ENCODE assay signal across 9 mouse cellular contexts in the genomic region with DNA sequence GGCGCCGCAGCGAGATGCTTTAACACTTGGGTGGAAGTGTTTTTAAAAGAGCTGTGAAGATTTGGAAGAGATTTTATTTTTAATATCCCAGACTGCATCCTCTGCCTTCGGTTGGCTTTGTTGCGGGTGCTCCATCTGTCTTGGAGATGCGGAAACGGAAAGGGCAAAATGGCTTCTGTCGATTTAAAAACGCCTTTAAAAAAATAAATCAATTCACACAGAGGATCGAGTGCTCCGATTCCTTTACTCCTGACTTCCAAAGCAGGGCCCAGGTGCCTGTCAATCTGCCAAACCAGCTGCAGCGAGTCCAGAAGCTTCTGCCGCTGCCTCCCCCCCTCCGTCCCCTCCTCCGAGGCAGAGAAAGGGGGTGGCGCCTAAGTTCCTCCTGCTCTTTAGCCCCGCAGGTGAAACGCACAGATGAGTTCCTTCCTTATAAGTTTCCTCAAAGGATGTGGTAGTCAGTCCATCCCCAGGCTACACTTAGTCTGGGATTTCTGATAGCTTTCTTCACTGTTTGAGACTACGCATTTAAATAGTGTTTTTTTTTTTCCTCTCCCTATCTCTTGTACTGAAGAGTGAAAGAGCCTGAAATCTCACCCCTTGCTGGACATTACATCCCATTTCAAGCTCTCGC. TPM values are rescaled to one million over a fixed set of nuclear protein-coding genes. Genes with fewer than 3 reads are reported as not detected.
DNase-seq lines count a peak whose midpoint lies in the region; ATAC-seq lines count a peak whose summit lies in the region.
"Had no signal": no experiment of that assay in that cellular context is flagged by ENCODE, and none has a peak within 500 bp of the region (broad histone marks: within the 10 kb centered on the region; RNA-seq: fewer than 3 reads in every experiment).

No protein-coding gene starts in this region.

- H3K4me3 ChIP-seq in heart, embryonic 11.5 days (ENCODE audit: low read depth, low read length), result no peak overlapping the region
- H3K4me3 ChIP-seq in midbrain, embryonic 13.5 days (replicated peaks), result no peak overlapping the region; the same call in 1 of the 2 replicates
- no peak overlapping the region for H3K4me3 ChIP-seq in midbrain, embryonic 10.5 days

- intact Hi-C loops in gastrocnemius, postnatal 14 days (cut with DNase I; ENCODE audit: low total_unique reads), result no loop called here

- H3K36me3 ChIP-seq in heart, embryonic 11.5 days (ENCODE audit: control insufficient read depth, insufficient read depth, low read length), result no peaks in the 10 kb centered on the region
- H3K36me3 ChIP-seq in midbrain, embryonic 13.5 days, result no peaks in the 10 kb centered on the region
- no peaks in the 10 kb centered on the region for H3K36me3 ChIP-seq in midbrain, embryonic 10.5 days

- 50% methylated on average over 20 of the region's 20 CpGs for WGBS in heart, embryonic 11.5 days (ENCODE audit: insufficient replicate concordance)
- WGBS in midbrain, embryonic 13.5 days, result 44% methylated on average over 20 of the region's 20 CpGs
- WGBS in midbrain, embryonic 10.5 days, result 58% methylated on average over 20 of the region's 20 CpGs

- H3K4me2 ChIP-seq in heart, embryonic 11.5 days, result peak overlapping the region; percentile 51
- H3K4me2 ChIP-seq in midbrain, embryonic 13.5 days (replicated peaks), result peak overlapping the region; percentile 27

- H3K9ac ChIP-seq in heart, embryonic 11.5 days (ENCODE audit: low read depth, low read length), result 0 out of 2 replicates have a peak overlapping the region, but pooled peaks have one; percentile 4
- 0 out of 2 replicates have a peak overlapping the region, but pooled peaks have one; percentile 40 for H3K9ac ChIP-seq in midbrain, embryonic 13.5 days (replicated peaks)

- DNase-seq in heart, adult 8-10 months (ENCODE audit: low spot score), result no peak
- DNase-seq in midbrain, embryonic 10.5 days (ENCODE audit: low spot score), result no peak
- DNase-seq in gastrocnemius, postnatal 14 days, result peak; percentile 62
- peak; percentile 32 for DNase-seq in lung, postnatal 10 days
- peak; percentile 47 to 62 for DNase-seq in thymus, postnatal 36 days
- no peak for DNase-seq in adrenal gland, postnatal 14 days

- no peaks in the 10 kb centered on the region for H3K9me3 ChIP-seq in heart, embryonic 11.5 days (replicated peaks; ENCODE audit: control insufficient read depth, low read length)
- H3K9me3 ChIP-seq in midbrain, embryonic 13.5 days, result no peaks in the 10 kb centered on the region
- no peaks in the 10 kb centered on the region for H3K9me3 ChIP-seq in midbrain, embryonic 10.5 days (replicated peaks)

- H3K27ac ChIP-seq in heart, embryonic 11.5 days (ENCODE audit: low read depth, low read length), result no peak overlapping the region
- peak overlapping the region; percentile 67 for H3K27ac ChIP-seq in midbrain, embryonic 13.5 days
- no peak overlapping the region for H3K27ac ChIP-seq in midbrain, embryonic 10.5 days (replicated peaks)

- ATAC-seq in heart, embryonic 11.5 days (replicated peaks; ENCODE audit: insufficient number of reproducible peaks, low FRiP score, low TSS enrichment), result no peak
- ATAC-seq in midbrain, embryonic 13.5 days, result 0 out of 2 replicates have a peak, but pooled peaks have one; percentile 20

- no peaks in the 10 kb centered on the region for H3K4me1 ChIP-seq in heart, embryonic 11.5 days (ENCODE audit: control insufficient read depth, insufficient read depth, low read length)
- peaks cover 10% of the 10 kb centered on the region for H3K4me1 ChIP-seq in midbrain, embryonic 13.5 days (replicated peaks)
- peaks cover 5% of the 10 kb centered on the region for H3K4me1 ChIP-seq in midbrain, embryonic 10.5 days

- H3K27me3 ChIP-seq in heart, embryonic 11.5 days (ENCODE audit: control insufficient read depth, insufficient read depth, low read length), result no peaks in the 10 kb centered on the region
- H3K27me3 ChIP-seq in midbrain, embryonic 13.5 days, result no peaks in the 10 kb centered on the region
- H3K27me3 ChIP-seq in midbrain, embryonic 10.5 days (ENCODE audit: low read depth, poor library complexity, severe bottlenecking), result no peaks in the 10 kb centered on the region

RNA-seq across cellular contexts. Expression of gene Nin, which starts 17.6 kb away (rescaled TPM):
- polyA plus RNA-seq in heart, embryonic 11.5 days (2014; fragmentation: Nextera tagmentation; extraction: Ambion mirVana), result 7.8 and 9.1 TPM in 2 replicates
- total RNA-seq in heart, adult 8-10 months (2022), result 10 to 100 TPM; 13.1 to 17.0 (median 14.7) TPM
- 14.9 and 16.6 TPM in 2 replicates for polyA plus RNA-seq in midbrain, embryonic 13.5 days (2015; fragmentation: Nextera tagmentation; extraction: Ambion mirVana)
- 9.4 and 10.0 TPM in 2 replicates for polyA plus RNA-seq in midbrain, embryonic 10.5 days (2016; fragmentation: Nextera tagmentation; extraction: Ambion mirVana)
- 10 to 100 TPM; 21.0 to 32.1 TPM for total RNA-seq in gastrocnemius, postnatal 14 days (2021)
- 36.5 and 42.6 TPM in 2 replicates for total RNA-seq in adrenal gland, postnatal 14 days (2021)

RNA-seq across cellular contexts. Expression of gene Abhd12b, which starts 22.8 kb away (rescaled TPM):
- polyA plus RNA-seq in heart, embryonic 11.5 days (2014; fragmentation: Nextera tagmentation; extraction: Ambion mirVana), result not detected in 2 replicates
- not detected for total RNA-seq in heart, adult 8-10 months (2022)
- 0.34 and 0.45 TPM in 2 replicates for polyA plus RNA-seq in midbrain, embryonic 13.5 days (2015; fragmentation: Nextera tagmentation; extraction: Ambion mirVana)
- 0.10 TPM in 1 of 2 replicates, not detected in the other for polyA plus RNA-seq in midbrain, embryonic 10.5 days (2016; fragmentation: Nextera tagmentation; extraction: Ambion mirVana)
- not detected for total RNA-seq in gastrocnemius, postnatal 14 days (2021)
- not detected in 2 replicates for total RNA-seq in adrenal gland, postnatal 14 days (2021)
- total RNA-seq: liver, adult 2 months had no signal
- polyA plus RNA-seq: liver, adult 2 months had no signal

Comparison
In these comparisons a context has a peak if more than half of its experiments do, and no peak if none do; other contexts are left out.
1. DNase-seq: peak in gastrocnemius, postnatal 14 days (single experiment), lung, postnatal 10 days (single experiment) and thymus, postnatal 36 days (2 of 2); none in heart, adult 8-10 months (single experiment), midbrain, embryonic 10.5 days (single experiment) and adrenal gland, postnatal 14 days (single experiment).